Mouse (Mus musculus) stomach, postnatal 0 days (tissue): Measurements from ENCODE around the gene Pvrig.

Experiments
- CTCF ChIP-seq: IDR thresholded peaks from 2 replicates; pipeline ENCODE4 v1.5.1; 2016; ENCODE audit warnings: antibody characterized with exemption, low read depth, mild to moderate bottlenecking, moderate library complexity
- EP300 ChIP-seq: optimal IDR thresholded peaks from 2 replicates; pipeline ENCODE3; 2016; ENCODE audit warnings: antibody characterized with exemption

DNA sequence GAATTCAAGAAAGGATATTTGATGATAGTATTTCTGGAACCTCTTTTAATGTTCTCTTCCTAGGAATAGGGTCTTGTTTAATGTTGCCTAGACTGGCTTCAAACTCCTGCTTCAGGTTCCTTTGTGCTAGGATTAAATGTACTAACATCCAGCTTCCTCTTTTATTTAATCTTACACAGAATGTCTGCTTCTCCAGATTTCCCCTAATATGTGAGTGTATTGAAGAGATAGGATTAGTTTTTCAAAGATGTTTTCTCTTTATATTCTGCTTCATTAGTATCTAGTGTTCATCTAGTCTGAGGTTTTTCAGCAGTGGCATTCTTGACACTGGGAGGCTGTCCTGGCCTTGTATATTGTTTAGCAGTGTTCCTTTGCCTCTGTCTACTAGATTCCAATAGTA, 47.6 kb upstream of the Pvrig start:
- TF ChIP-seq CTCF = no peak
- TF ChIP-seq EP300 = no peak
